Mouse (Mus musculus) liver, embryonic 11.5 days (tissue): ENCODE measurements around the gene Lefty2. TPM values are rescaled to one million over a fixed set of nuclear protein-coding genes. Genes with fewer than 3 reads are reported as not detected.

Source experiments
- ATAC-seq: fragments of 200-750 bp; cut with Nextera tagmentation; replicated peaks from 2 replicates; pipeline ENCODE4 v1.8.0; 2017; ENCODE audit warnings: moderate number of reproducible peaks, mild to moderate bottlenecking, moderate TSS enrichment, moderate library complexity; ENCODE audit not compliant: low FRiP score
- DNase-seq: peaks from one replicate; pipeline ENCODE4 v3.0.0-alpha.2; 2017; ENCODE audit warnings: low spot score
- H3K27ac ChIP-seq: fragments of 300-500 bp; sonication (generic); 2 replicates; pipeline ENCODE4 v1.5.1; 2014; ENCODE audit warnings: mild to moderate bottlenecking, low read depth, low read length, control low read depth
- H3K27me3 ChIP-seq: fragments of 300-500 bp; sonication (generic); replicated peaks from 2 replicates; pipeline ENCODE4 v1.6.1; 2014; ENCODE audit warnings: low read length, mixed read lengths; ENCODE audit not compliant: control insufficient read depth, insufficient read depth
- H3K36me3 ChIP-seq: fragments of 300-500 bp; sonication (generic); 2 replicates; pipeline ENCODE4 v1.6.1; 2014; ENCODE audit warnings: mild to moderate bottlenecking, low read length, moderate library complexity, mixed read lengths; ENCODE audit not compliant: control insufficient read depth, insufficient read depth
- H3K4me1 ChIP-seq: fragments of 300-500 bp; sonication (generic); replicated peaks from 2 replicates; pipeline ENCODE4 v1.6.1; 2014; ENCODE audit warnings: low read length, mixed read lengths; ENCODE audit not compliant: control insufficient read depth, insufficient read depth
- H3K4me2 ChIP-seq: fragments of 300-500 bp; sonication (generic); 2 replicates; pipeline ENCODE4 v1.6.1; 2014; ENCODE audit warnings: mild to moderate bottlenecking, control low read depth, moderate library complexity
- H3K4me3 ChIP-seq: fragments of 300-500 bp; sonication (generic); 2 replicates; pipeline ENCODE4 v1.5.1; 2014; ENCODE audit warnings: low read depth, low read length, control low read depth
- H3K9ac ChIP-seq: fragments of 300-500 bp; sonication (generic); 2 replicates; pipeline ENCODE4 v1.6.1; 2014; ENCODE audit warnings: low read depth, low read length, control low read depth
- H3K9me3 ChIP-seq: fragments of 300-500 bp; sonication (generic); 2 replicates; pipeline ENCODE4 v1.6.1; 2016; ENCODE audit warnings: low read length, inconsistent platforms, mixed read lengths; ENCODE audit not compliant: control insufficient read depth
- WGBS: fragments of 180-500 bp; shearing (Covaris S2); extraction: QIAGEN DNeasy Blood & Tissue Kit; methylation state at CpG from one replicate; pipeline ENCODE4 v1.1.7; 2014; 5-methylcytosine and 5-hydroxymethylcytosine counted together
- polyA plus RNA-seq: library from polyadenylated mRNA; unstranded; fragments of >200 nt; fragmentation: Nextera tagmentation; extraction: Ambion mirVana; gene quantifications from 2 replicates; pipeline ENCODE4 v1.2.1, GENCODE M21; 2014

The Lefty2 gene
- polyA plus RNA-seq = not detected in 2 replicates

DNA sequence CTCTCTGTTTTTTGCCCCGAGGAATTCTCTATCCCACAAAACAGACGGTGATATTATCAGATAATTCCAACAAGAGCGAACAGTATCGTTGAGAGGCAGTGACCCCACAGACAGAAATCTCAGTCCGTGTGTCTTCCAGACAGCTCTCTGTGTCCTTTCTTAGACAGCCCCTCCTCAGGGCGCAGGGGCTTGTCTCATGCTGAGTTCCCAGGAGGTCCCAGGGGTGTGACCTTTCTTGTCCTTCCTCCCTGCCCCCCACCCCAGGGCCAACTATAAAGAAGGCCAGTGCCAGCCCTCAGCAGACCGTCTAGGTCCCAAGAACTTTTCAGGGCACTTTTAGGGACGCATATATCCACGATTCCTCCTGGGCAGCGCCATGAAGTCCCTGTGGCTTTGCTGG, at the start of gene Lefty2:
TSS of gene Lefty2 (plus strand) at position 301 of the 400 bp plus-strand sequence.
- no peaks in the 10 kb centered on the region for H3K9me3 ChIP-seq
- no peak within 1 kb of the TSS for H3K4me3 ChIP-seq
- H3K27me3 ChIP-seq = peaks cover 48% of the 10 kb centered on the region
- WGBS = 47% methylated on average over 10 of the region's 10 CpGs
- no peak for DNase-seq
- H3K36me3 ChIP-seq = no peaks in the 10 kb centered on the region
- no peak within 1 kb of the TSS for H3K4me2 ChIP-seq
- H3K4me1 ChIP-seq = 0 out of 2 replicates have a peak, but pooled peaks cover 5% of the 10 kb centered on the region
- ATAC-seq = no peak
- no peak within 1 kb of the TSS for H3K27ac ChIP-seq
- no peak within 1 kb of the TSS for H3K9ac ChIP-seq

- 0% methylated on average over 9 of the region's 9 CpGs for WGBS
- Histone ChIP-seq H3K27me3 (no peaks in the 10 kb centered on the region), H3K4me2 (peak overlapping the region; percentile 75), H3K9me3 (no peaks in the 10 kb centered on the region), H3K9ac (peak overlapping the region; percentile 69), H3K4me1 (peaks cover 37% of the 10 kb centered on the region), H3K27ac (peak overlapping the region; percentile 100), H3K4me3 (peak overlapping the region; percentile 40), H3K36me3 (no peaks in the 10 kb centered on the region)
- ATAC-seq (peak; percentile 60), DNase-seq (peak; percentile 49)
Measured at GRCm38 (mm10) chr1:180848114-180848510, 44.8 kb upstream of the Lefty2 start.

- WGBS = 13% methylated on average over 11 of the region's 11 CpGs
- Histone ChIP-seq H3K4me2 (peak overlapping the region; percentile 75), H3K4me1 (peaks cover 37% of the 10 kb centered on the region), H3K9ac (peak overlapping the region; percentile 69), H3K36me3 (no peaks in the 10 kb centered on the region), H3K27me3 (no peaks in the 10 kb centered on the region), H3K27ac (peak overlapping the region; percentile 100), H3K4me3 (peak overlapping the region; percentile 40), H3K9me3 (no peaks in the 10 kb centered on the region)
- ATAC-seq (no peak; the same call in 1 of the 2 replicates), DNase-seq (peak; percentile 54)
Measured at GRCm38 (mm10) chr1:180848511-180849241, 44.2 kb upstream of the Lefty2 start.

- DNase-seq = peak; percentile 44
- Histone ChIP-seq H3K4me2 (peak overlapping the region; percentile 87), H3K27ac (peak overlapping the region; percentile 100), H3K4me1 (peaks cover 37% of the 10 kb centered on the region), H3K4me3 (peak overlapping the region; percentile 84), H3K9ac (peak overlapping the region; percentile 82), H3K27me3 (no peaks in the 10 kb centered on the region), H3K9me3 (no peaks in the 10 kb centered on the region), H3K36me3 (no peaks in the 10 kb centered on the region)
- ATAC-seq = no peak
- WGBS = 37% methylated on average over 11 of the region's 11 CpGs
Measured at GRCm38 (mm10) chr1:180849701-180850301, 43.1 kb upstream of the Lefty2 start.

DNA sequence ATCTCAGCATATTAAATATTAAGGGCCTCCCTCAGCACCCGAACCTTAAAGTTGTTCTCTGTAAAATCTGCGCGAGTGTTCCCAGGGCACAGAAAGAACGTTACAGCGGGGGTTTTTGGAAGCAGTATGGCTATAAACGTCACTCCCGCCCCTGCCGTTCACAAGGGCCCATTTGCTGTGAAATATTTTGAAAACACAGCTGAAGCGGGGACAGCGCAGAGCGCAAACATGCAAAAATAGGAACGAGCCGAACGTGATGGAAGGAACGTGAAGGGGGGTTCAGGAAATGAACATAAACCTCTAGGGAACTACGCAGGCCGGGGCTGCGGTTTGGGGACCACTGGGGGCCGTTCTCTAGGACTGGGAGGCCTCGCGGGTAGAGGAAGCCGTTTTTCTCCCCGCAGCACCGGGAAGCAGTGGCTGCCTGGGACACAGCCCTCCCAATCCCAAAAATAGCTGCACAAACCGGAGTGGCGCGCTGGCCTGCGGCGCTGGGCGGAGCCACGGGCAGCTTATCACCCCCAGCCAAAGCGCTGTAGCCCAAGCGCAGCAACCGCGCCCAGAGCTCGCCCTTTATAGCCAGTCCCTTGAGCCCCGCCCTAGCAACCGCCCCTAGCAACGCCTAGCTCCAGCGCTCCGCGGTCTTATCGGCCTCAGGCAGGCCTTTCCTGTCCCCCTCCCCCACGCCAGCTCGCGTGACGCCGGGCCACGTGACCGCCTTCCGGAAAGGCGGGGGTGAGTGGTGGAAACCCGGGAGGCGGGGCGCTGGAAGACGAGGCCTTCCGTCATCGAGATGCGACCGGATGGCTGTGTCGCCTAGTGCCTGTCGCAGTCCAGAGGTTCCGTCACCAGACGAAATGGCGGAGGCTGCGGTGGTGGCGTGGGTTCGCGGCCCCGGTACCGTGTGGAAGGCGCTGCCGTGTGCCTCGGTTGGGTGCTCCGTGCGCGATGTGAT, 42.3 kb upstream of the Lefty2 start, which contains the start of gene Sde2:
TSS of gene Sde2 (plus strand) at position 812 of the 955 bp plus-strand sequence.
- Histone ChIP-seq H3K9ac (peak within 1 kb of the TSS; percentile 94), H3K4me3 (peak within 1 kb of the TSS; percentile 84), H3K27ac (peak within 1 kb of the TSS; percentile 100), H3K4me2 (peak within 1 kb of the TSS; percentile 87), H3K36me3 (no peaks in the 10 kb centered on the region), H3K9me3 (no peaks in the 10 kb centered on the region), H3K27me3 (no peaks in the 10 kb centered on the region), H3K4me1 (peaks cover 39% of the 10 kb centered on the region)
- ATAC-seq = peak; percentile 94
- WGBS = under 1% methylated on average over 76 of the region's 77 CpGs
- peak; percentile 100 for DNase-seq

DNA sequence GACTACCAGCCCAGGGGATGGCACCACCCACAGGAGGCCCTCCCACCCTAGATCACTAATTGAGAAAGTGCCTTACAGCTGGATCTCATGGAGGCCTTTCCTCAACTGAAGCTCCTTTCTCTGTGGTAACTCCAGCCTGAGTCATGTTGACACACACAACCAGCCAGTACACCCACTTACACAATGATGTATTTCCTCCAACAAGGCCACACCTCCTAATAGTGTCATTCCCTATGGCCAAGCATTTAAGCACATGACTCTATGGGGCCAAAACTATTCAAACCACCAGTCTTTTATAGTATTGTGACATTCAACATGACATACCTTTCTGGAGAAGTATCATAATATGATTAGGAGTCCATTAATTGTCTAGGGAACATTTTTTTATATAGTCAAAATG, 34.1 kb upstream of the Lefty2 start:
- H3K4me2 ChIP-seq = no peak overlapping the region
- H3K27me3 ChIP-seq = no peaks in the 10 kb centered on the region
- no peak overlapping the region for H3K4me3 ChIP-seq
- peaks cover 55% of the 10 kb centered on the region for H3K36me3 ChIP-seq
- no peak overlapping the region for H3K9ac ChIP-seq
- no peak for ATAC-seq
- DNase-seq = no peak
- H3K9me3 ChIP-seq = no peaks in the 10 kb centered on the region
- H3K27ac ChIP-seq = no peak overlapping the region
- peaks cover 8% of the 10 kb centered on the region for H3K4me1 ChIP-seq

DNA sequence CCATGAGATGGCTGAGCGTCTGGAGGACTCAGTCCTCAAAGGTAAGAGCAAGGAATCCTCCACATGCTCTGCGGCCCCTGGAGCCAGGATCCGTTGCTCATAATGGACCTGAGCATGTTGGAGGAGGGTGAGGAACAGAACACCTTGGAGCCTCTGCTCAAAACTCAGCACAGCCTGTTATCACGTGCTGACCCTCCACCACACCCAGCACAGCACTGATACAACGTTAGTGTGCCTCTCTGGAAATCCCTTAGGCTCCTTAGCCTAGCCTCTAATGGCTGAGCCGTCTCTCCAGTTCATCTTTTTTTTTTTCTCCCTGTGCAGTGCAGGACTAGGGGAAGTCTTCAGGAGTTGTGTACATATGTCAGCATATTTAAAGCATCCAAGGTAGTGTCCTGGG, 32.9 kb upstream of the Lefty2 start:
- ATAC-seq (peak; percentile 73), DNase-seq (no peak)
- no peak overlapping the region for H3K27ac ChIP-seq
- 74% methylated on average over 6 of the region's 6 CpGs for WGBS
- no peaks in the 10 kb centered on the region for H3K9me3 ChIP-seq
- peaks cover 7% of the 10 kb centered on the region for H3K4me1 ChIP-seq
- H3K27me3 ChIP-seq = no peaks in the 10 kb centered on the region
- H3K36me3 ChIP-seq = peaks cover 63% of the 10 kb centered on the region
- no peak overlapping the region for H3K4me2 ChIP-seq
- H3K9ac ChIP-seq = no peak overlapping the region
- no peak overlapping the region for H3K4me3 ChIP-seq

GRCm38 (mm10) chr1:180863606-180864005, 29.3 kb upstream of the Lefty2 start:
- WGBS = 26% methylated on average over 1 of the region's 1 CpGs

More at GRCm38 (mm10) chr1:180863606-180864005, 29.3 kb upstream of the Lefty2 start:
- Histone ChIP-seq H3K4me1 (peaks cover 6% of the 10 kb centered on the region), H3K9ac (no peak overlapping the region), H3K27me3 (no peaks in the 10 kb centered on the region), H3K36me3 (peaks cover 61% of the 10 kb centered on the region), H3K4me2 (no peak overlapping the region), H3K4me3 (no peak overlapping the region), H3K9me3 (no peaks in the 10 kb centered on the region), H3K27ac (no peak overlapping the region)
- ATAC-seq (no peak), DNase-seq (no peak)
